Mouse (Mus musculus) inflammation-experienced regulatory T-cells, adult 6 months (primary cell): ENCODE results near the gene Disp3. TPM values are rescaled to one million over a fixed set of nuclear protein-coding genes. Genes with fewer than 3 reads are reported as not detected.

Source experiments
- ATAC-seq: one replicate; pipeline ENCODE4 v1.8.0; 2017
- polyA plus RNA-seq, 3 experiments: library from polyadenylated mRNA; unstranded; fragments of 100-300 nt; shearing (Covaris generic); gene quantifications; one replicate each; pipeline ENCODE4 v1.2.1; 2017

Disp3 gene
- polyA plus RNA-seq, result not detected

DNA sequence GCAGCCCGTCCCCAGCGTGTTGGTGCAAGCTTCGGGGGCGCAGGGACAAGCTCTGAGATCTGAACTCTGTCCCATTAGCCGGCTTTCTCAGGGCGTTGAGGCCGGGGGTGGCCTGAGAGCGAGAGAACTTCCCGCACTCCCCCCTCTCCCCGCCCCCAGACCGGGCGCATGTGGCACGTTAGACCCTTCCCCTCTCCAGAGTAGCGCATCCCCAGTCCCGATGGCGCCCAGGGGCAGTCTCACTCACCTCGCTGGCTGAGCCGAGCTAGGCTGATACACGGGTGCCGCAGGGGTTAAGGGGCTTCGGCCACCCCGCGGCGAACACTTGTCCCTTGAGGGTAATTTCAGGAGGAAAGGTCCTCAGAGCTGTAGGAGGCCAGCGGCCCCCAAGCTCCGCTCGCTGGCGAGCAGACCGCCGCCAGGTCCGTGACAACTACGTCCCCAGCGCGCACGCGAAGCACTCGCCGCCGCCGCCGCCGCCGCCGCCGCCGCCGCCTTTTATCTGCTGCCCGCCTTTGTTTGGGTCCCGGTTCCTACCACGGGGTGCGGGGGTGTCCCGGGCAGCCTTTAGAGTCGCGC lies at the start of gene Disp3:
Gene Disp3, minus strand, starts transcription at position 490 of the 579 bp plus-strand sequence.
- ATAC-seq, result no peak

DNA sequence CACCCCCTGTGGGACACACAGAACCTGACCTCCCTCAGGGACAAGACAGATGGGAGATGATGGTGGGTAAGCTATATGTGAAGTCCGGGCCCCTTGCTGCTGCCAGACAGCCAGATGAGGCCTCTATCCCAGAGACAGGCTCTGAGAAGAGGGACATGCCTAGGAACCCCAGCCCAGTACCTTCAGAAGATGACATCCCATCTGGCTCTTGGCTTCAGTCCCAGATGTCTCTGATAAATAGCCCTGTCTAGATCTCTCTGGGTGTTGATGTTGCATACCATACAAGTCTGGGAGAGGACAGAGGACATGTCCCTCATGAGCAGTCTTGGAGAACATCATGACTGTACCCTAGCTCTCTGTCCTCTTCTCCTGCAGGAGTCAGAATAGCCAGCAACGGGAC lies 42.5 kb upstream of the Disp3 start:
- ATAC-seq, result no peak

DNA sequence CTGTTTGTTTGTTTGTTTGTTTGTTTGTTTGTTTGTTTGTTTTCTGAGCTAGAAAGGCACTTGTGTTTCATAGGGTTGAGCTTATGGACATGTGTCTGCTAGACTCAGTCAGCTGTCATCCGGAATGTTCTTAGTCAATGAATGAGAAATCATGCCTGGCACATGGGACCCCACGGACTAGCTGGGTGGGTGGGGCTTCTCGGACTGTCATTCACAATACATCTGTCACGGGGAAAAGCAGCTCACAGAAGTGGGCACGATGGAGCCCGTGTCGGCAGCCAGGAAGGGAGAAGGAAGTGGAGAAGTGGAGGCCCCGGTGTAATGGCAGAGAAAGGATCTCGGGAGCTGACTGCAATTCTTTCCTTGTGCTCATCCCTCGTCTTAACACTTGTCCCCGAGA lies 41.7 kb upstream of the Disp3 start:
- ATAC-seq, result no peak

DNA sequence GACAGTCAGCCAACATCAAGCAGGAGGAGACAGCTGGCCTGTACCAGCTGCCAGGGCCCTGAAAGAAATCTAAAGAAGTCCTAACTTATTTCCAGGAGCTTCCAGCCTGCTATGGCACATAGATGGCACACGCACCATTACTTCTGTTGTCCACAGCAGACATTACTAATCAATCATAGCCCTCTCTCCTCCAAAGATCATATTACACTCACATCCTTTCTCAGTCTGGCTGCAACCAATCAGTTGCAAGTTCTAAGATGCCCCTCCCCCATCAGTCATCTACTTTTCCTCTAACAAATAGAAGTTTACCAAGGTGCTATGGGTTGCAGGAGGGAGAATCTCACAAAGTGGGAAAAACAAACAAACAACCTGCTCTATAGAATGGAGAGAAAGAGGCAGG lies 40.5 kb upstream of the Disp3 start:
- ATAC-seq, result no peak

DNA sequence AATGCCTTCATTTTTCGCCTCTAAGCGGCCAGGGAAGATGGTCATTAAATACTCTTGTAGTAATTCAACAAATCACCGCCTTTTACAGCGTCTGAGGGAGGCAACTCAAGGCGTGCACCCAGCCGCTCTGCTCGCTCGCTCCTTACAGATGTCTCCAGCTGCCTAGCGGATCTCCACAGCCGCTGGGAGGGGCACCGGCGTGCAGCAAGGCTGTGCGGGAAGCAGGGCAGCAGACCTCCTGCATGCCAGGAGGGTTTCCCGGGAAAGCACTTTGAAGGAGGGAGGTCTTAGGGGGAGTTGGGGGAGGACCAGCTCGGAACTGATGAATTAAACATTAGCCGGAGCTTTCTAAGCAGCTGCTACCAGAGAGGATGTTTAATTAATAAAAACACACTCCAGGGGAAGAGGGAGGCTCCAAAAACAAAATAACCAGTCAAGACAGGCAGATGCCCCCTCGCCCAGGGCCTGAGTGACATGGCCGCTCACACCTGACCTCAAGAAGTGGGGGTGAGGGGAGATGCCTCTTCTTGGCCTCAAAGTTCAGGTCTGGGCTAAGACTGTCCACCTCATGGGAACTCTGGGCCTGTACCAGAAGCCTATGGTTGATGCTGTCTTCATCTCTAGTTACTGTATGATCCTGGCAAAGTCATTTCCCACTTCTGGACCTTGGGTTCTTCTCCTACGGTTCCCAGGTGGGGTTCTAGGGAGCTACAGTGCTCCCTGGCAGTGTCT lies 39.7 kb upstream of the Disp3 start:
- ATAC-seq, result no peak

DNA sequence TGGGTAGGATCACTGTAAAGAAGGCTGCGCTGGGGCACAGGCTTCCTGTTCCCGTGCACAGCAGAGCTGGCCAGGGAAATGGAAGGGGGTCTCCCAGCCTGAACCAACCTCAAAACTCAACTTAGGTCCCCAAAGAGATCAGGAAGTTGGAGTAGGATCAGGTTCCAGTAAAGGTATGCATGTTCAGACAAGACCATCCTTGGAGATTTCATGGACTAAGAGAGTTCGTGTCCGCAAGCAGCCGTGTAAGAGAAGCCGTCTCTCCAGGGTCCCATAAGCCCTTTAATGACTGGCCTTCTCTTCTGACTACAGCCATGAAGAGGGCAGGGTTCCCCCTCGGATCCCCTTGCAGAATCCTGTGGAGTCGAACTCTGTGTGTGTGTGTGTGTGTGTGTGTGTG lies 39.0 kb upstream of the Disp3 start:
- ATAC-seq, result no peak

DNA sequence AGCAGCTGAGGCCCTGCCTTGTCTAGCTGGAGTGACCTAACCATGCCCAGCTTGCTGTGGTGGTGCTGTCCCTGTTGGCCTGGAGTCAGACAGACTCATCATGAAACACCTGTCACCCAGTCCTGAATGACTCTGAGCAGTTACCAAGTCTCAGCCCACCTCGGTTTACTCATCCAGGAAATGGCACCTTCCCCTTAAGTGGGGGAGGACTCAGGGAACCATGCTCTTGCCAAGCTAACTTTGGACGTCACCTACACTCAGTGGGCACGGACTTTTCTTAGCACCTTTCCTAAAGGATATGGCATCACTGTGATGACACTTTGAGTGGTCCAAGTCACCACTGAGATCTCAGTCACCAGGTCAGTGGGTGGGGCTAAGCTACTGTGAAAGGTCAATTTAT lies 38.2 kb upstream of the Disp3 start:
- ATAC-seq, result no peak

DNA sequence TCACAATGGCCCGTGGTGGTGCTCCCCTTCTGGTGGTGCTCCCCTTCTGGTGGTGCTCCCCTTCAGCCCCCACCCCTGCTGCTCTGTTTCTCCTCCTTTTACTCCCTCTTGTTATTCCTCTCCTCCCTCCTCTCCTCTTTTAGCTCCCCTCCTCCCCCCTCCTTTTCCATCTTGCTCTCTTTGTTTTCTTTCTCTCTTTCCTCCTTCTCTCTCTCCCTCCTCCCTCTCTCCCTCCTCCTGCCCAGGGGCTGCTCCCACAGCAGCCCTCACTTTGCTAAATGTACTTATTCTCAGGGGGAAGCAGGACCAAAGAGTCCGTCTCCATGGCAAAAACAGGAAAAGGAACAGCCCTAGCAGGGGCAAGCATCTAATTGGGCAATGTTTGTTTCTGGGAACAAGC lies 37.3 kb upstream of the Disp3 start:
- ATAC-seq, result no peak

DNA sequence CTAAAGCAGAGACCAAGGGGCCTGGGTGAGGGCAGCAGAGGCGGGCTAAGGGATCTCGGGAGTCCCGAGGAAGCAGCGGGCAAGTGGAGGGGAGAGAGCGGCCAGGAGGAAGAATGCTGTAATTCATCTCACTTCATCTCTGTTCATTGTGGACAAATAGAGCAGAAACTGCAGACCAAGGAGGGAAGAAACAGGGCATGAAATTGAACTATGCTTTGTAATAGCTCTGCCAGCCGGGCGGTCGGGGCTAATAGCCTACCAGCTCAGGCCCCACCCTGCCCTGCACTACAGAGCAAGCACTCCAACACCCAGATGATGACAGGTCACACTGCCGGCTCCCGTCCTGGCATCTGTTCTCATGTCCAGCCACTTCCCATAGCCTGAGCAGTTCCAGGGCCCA lies 34.4 kb upstream of the Disp3 start:
- ATAC-seq, result no peak

GRCm38 (mm10) chr4:148319366-148319765 lies 31.6 kb upstream of the Disp3 start:
- ATAC-seq, result no peak

DNA sequence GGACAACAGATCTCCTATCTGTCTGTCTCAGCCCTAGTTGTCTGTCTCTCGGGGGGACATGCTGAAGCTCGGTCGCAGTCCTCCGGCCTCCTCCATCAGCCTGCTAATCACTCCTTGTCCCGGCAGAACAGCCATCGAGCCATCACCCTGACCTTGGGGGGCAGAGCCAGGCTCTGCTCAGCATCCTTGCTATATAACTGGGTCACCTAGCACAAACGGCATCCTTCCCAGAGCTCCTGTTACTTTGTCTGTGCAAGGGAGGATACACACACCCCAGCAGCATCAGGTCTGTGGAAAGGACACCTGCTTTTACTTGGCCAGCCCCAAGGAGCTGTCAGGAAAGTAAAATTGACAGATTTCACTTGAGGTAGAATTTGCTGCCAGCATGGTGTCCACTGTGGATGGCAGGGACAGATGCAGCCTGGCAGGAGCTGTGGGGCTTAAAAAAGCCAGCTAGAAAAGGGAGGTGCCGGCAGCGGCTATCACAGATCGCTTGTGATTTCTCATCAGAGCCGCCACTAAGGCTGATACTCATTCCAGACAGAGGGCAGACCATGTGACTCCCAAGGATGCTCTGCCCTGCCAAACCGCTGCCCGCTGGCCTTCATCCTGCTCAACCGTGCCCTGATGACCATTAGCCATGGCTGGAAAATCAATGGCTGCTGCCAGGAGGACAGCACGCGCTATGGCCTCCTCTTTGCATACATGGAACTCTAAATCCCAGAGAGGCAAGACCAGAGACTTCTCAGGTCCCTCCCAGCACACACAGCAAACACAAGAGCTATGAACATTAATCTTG lies 27.8 kb upstream of the Disp3 start:
- ATAC-seq, result no peak

DNA sequence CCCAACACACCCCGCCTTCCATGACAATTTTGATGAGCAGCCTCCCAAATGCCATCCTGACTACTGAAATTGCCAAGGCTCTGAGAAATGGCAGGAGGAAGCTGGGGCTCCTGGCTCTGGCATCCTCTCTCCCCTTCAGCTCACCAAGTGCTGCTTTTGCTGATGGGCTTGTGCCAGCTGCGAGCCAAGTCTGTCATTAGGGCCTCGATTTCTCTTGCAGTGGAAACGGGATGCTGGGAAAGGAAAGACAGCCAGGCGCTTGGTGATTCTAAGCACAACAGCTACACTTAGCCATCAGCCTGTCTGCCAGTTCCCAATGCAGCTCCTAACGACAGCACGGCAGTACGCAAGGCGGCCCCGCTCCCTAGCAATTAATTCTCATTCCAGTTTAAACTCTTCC lies 26.6 kb upstream of the Disp3 start:
- no peak for ATAC-seq

- no peak for ATAC-seq
Measured at GRCm38 (mm10) chr4:148313601-148314000, 25.8 kb upstream of the Disp3 start.

DNA sequence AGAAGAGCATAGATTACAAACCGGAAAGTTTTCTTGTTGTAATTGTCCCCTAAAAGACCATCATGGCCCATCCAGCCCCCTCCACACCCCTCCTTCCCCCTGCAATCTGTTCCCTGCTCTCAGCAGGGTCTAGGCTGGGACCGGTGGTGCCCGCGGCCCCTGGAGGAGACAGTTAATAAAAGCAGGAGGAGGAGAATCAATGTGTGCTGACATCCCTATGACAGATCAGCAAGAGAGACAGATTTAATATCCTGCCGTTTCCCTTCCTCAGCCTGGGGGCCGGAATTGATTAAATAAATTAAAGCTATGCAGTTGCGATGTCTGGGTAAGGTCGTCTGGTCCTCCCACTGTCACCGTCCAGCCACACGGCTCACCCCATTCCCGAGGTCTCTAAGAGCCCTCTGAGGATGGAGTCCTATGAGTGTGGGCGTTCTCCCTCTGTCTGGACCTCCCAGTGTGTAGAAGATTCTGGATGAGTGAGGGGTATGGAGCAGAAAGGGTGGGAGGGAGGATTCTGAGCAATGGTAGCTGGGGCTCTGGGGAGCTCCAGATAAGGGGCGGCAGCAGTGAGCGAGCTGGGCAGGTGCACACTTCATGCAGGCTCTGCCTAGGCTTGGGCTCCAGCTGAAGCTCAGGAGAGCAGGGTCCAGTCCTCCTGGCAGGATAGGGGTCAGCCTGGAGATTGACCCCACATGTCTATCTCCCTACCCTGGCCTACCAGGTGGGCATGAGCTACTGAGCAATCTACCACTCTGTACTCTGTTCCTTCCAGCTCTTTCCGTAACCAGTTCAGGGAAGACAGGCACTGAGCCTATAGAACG lies 24.7 kb upstream of the Disp3 start:
- ATAC-seq, result no peak

DNA sequence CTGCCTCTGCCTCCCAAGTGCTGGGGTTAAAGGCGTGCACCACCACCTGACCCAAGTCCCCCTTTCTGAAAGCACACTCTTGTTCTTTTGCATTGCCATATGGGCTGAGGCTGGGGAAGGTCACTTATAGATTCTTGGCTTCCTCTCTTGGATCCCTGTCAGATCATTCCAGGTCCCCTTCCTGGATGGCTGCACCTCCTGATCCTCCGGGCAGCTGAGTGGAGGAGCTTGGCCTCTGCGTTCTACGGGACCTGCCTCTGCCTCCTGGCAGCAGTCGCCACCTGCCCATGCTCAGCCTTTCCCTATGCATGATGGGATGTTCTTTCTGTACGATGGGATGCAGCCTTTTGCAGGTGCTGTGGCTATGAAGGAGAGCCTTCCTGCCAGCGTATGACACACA lies 23.1 kb upstream of the Disp3 start:
- no peak for ATAC-seq

DNA sequence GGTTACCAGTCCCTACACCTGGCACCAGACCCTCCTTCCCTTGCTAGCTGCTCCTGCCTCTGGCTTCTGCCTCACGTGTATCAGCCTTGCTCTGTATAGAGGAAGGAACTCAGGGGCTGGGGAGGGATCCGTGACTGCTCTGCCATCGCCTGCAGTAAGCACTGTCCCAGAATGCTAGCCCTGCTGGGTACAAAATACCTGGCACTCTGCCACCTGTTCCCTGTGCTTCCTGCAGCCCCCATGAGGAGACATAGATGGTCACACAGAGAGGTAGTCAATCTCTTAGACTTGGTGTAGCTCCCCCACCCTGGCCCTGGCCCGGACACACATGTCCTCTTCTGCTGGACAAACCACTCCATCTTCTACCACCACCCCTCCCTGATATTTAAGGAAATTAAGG lies 22.4 kb upstream of the Disp3 start:
- no peak for ATAC-seq

- ATAC-seq, result no peak
Measured at GRCm38 (mm10) chr4:148306406-148307083, 18.8 kb upstream of the Disp3 start.

DNA sequence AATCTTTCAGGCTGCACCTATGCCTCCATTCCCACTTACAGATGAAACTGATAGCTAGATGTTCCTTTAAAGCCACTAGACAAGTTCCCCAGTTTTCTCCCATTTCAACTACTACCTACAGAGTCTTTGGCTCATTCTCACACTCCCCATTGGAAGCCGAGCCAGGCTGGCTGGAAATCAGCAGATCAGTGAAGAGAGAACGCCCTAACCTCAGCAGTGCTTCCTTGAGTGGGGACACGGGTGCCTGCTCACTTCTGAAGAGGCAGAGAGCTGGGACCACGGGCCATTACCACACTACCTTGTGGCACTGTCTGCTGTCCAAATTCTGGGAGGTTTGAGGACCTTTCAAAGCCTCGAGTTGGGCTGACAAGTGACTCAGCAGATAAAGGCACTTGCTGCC lies 11.0 kb upstream of the Disp3 start:
- no peak for ATAC-seq

DNA sequence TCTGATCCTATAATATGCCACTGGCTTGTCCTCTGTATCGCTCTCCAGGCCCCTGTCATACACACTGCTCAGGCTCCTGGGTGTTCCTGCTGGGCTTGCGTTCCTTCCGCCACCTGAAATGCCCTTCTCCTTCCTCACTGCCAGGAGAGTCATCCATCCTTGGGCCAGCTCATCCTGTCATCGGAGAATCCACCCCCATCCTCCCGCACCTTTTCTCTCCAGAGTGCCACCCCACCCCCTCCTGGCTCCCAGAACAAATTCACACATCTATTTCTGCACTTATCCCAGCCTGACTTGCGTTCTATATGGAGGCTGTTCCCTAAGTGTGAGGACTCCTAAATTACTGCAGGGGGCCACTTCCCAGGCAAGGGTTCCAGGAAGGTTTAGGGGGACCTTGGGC lies 9.9 kb upstream of the Disp3 start:
- no peak for ATAC-seq

DNA sequence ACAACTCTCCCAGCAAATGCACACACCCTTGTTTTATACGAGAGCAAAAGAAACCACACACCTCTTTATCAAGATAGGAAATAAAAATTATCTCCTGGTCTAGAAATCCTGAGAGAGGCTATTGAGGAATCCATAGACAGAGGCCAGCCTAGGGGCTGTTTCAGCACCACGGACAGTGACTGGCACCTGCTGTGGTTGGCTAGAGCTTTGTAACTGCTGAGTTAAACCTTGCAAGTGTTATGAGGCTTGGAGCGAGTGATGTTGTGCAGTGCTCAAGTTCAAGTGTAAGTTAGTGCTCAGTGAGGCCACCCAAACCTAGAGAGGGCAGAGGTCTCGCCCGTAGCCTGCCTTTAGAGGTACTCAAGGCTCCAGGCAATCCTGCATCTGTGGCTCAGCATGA lies 5.6 kb upstream of the Disp3 start:
- ATAC-seq, result no peak

- no peak for ATAC-seq
Measured at GRCm38 (mm10) chr4:148291849-148292248, 4.1 kb upstream of the Disp3 start.

DNA sequence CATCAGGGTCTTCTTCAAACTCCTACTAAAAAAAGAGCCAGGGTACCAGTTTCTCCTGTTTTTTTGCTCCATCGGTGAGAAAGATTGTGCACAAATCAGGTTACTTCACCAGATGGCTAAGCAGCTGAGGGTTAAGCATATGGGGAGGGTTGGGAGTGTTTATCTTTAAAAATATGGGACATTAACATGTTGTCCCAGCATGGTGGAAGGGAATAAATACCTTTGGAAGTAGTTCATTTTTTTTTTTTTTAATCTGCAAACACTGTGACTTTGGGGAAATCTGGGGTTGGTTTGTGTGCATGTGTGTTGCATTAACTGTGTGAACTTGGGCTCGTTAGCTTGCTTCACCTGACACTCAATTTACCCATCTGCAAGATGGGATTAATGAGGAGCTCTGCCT lies 3.3 kb upstream of the Disp3 start:
- no peak for ATAC-seq
